Mouse (Mus musculus) liver, adult 2 months (tissue): ENCODE measurements around the gene P2rx1.

Experiments used
- CTCF ChIP-seq: fragments of 200-500 bp; IDR thresholded peaks from 2 replicates; pipeline ENCODE4 v1.5.1; 2011; ENCODE audit warnings: low read depth, low read length, control low read depth
- POLR2A ChIP-seq: fragments of 200-500 bp; IDR thresholded peaks from 2 replicates; pipeline ENCODE4 v1.6.1; 2011; ENCODE audit warnings: low read length, control low read depth; ENCODE audit not compliant: insufficient read depth; ENCODE audit errors: extremely low read depth

DNA sequence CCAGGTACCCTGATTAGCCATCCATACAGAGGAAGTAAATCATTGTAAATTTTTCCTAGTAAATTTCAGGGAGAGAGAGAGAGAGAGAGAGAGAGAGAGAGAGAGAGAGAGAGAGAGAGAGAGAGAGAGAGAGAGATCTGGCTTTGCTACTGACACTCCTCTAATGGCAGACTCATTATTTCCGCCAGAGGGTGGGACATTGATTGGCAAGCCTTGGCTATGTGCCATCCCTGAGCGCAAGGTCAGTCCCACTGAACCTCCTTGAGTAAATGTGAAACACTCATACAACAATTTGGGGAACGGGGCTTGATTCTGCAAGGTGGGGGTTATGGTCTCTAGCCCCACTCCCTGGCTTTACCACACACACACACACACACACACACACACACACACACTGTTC is 8.2 kb downstream of the P2rx1 start:
- no peak for TF ChIP-seq POLR2A
- TF ChIP-seq CTCF = no peak
